Mouse (Mus musculus): Measurements from ENCODE around the gene Tmem200b. TPM values are rescaled to one million over a fixed set of nuclear protein-coding genes. Genes with fewer than 3 reads are reported as not detected.

Gene Tmem200b
- 1 to 10 TPM; 6.3 to 7.1 TPM for total RNA-seq (2021)
- long read RNA-seq, experiment 1, transcript Tmem200b-201 (1 exons, 1,370 nt), result major isoform, 5 of 20 reads
- long read RNA-seq, experiment 1, partial matches to known transcripts, result 0 of 20 reads
- long read RNA-seq, experiment 1, other reads (novel, unspliced or antisense), result 15 of 20 reads
- long read RNA-seq, experiment 2, partial matches to known transcripts, result 0 of 12 reads
- long read RNA-seq, experiment 2, other reads (novel, unspliced or antisense), result 10 of 12 reads

- DNase-seq, result peak; percentile 50
Measured at GRCm38 (mm10) chr4:131921461-131922346, at the start of gene Tmem200b. Gene Tmem200b, plus strand, starts transcription at chr4:131921771.

GRCm38 (mm10) chr4:131872672-131873292, 48.8 kb upstream of the Tmem200b start:
- no peak for DNase-seq

GRCm38 (mm10) chr4:131873293-131874168, 48.0 kb upstream of the Tmem200b start, which contains the start of gene Srsf4:
Gene Srsf4, plus strand, starts transcription at chr4:131873617.
- peak; percentile 95 for DNase-seq

- DNase-seq, result no peak
Measured at GRCm38 (mm10) chr4:131874169-131874536, 47.4 kb upstream of the Tmem200b start.

- DNase-seq, result no peak
Measured at GRCm38 (mm10) chr4:131874567-131874966, 47.0 kb upstream of the Tmem200b start.

- no peak for DNase-seq
Measured at GRCm38 (mm10) chr4:131875242-131875641, 46.3 kb upstream of the Tmem200b start.

GRCm38 (mm10) chr4:131876836-131877235, 44.7 kb upstream of the Tmem200b start:
- no peak for DNase-seq

GRCm38 (mm10) chr4:131879692-131880091, 41.9 kb upstream of the Tmem200b start:
- no peak for DNase-seq

GRCm38 (mm10) chr4:131881306-131881705, 40.3 kb upstream of the Tmem200b start:
- no peak for DNase-seq

GRCm38 (mm10) chr4:131883571-131883970, 38.0 kb upstream of the Tmem200b start:
- no peak for DNase-seq

- DNase-seq, result no peak
Measured at GRCm38 (mm10) chr4:131885376-131885775, 36.2 kb upstream of the Tmem200b start.

GRCm38 (mm10) chr4:131888564-131888963, 33.0 kb upstream of the Tmem200b start:
- DNase-seq, result no peak

- DNase-seq, result no peak
Measured at GRCm38 (mm10) chr4:131890692-131891091, 30.9 kb upstream of the Tmem200b start.

- DNase-seq, result no peak
Measured at GRCm38 (mm10) chr4:131897109-131897508, 24.5 kb upstream of the Tmem200b start.

- DNase-seq, result no peak
Measured at GRCm38 (mm10) chr4:131897787-131898186, 23.8 kb upstream of the Tmem200b start.

GRCm38 (mm10) chr4:131898503-131899179, 22.9 kb upstream of the Tmem200b start:
- DNase-seq, result no peak

- DNase-seq, result no peak
Measured at GRCm38 (mm10) chr4:131899180-131899554, 22.4 kb upstream of the Tmem200b start.

- DNase-seq, result no peak
Measured at GRCm38 (mm10) chr4:131901090-131901489, 20.5 kb upstream of the Tmem200b start.

GRCm38 (mm10) chr4:131904478-131904877, 17.1 kb upstream of the Tmem200b start:
- DNase-seq, result peak; percentile 50

GRCm38 (mm10) chr4:131906423-131906822, 15.1 kb upstream of the Tmem200b start:
- no peak for DNase-seq

GRCm38 (mm10) chr4:131907912-131908311, 13.7 kb upstream of the Tmem200b start:
- DNase-seq, result no peak
